Mouse (Mus musculus) granulocyte monocyte progenitor cell, adult 5-6 weeks (primary cell): ENCODE data around the gene Ndufb6. TPM values are rescaled to one million over a fixed set of nuclear protein-coding genes. Genes with fewer than 3 reads are reported as not detected.

Source experiments
- ATAC-seq: replicated peaks from 2 replicates; pipeline ENCODE4 v1.8.0; 2016; ENCODE audit warnings: mild to moderate bottlenecking, moderate TSS enrichment, inconsistent platforms; ENCODE audit not compliant: poor library complexity, severe bottlenecking
- total RNA-seq, 2 experiments: library from RNA; stranded (forward) in 1 of 2; stranded (reverse) in 1 of 2; fragments of 200-712, 200-1000 nt in 1 of 2; fragments of >200 nt in 1 of 2; fragmentation: Nextera tagmentation in 1 of 2; gene quantifications; 2 replicates each; pipeline ENCODE4 v1.2.3; 2014 to 2017

Ndufb6 gene
- total RNA-seq, 2 experiments from 2014 or later: 46.9 to 183 TPM

DNA sequence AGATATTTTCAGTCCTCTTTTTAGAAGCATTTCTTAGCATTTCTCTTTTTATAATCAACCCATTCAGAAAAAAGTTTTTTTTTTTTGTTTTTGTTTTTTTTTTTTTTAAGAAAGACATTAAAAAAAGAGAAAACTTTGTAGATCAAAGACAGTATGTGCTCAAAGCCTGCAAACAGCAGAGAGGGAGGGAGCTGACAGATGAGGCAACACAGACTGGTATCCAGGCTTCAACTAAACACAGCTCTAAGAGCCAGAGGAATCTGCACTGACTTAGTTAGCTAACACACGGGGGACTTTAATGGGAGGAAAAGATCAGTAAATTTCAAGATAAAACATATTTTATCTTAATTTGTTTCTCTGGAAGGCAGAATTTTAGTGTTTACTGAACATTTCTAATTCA lies 14.9 kb downstream of the Ndufb6 start:
- ATAC-seq: no peak

DNA sequence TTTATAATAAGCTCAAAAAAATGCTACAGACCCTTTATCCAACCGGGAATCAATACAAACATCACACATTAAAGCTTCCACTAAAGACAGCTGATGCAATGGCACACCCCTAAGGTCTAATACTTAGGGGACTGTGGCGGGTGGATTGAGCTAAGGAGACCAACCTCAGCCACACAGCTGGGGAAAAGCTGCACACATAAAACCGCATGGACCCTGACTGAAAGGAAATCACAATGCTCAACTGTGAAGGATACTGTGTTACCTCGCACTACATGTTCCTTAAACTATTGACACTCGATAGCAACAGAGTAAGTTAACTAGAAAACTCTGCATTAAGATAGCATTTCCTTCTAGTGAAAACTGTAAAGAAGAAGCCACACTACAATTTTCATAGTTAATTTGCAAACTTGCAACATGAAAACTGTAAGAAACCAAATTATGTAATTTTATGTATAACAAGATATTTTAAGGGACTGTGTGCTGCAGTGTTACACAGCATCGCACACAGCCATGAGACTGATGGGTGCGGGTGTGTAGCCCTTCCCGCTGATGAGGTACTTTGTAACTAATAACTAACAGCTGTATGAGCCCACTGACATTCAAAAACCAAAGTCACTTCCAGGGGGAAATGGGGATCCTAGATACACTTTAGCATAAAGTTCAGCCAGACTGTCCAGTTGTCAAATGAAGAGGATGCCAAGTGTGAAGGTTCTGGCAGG lies 24.7 kb downstream of the Ndufb6 start:
- ATAC-seq: no peak

DNA sequence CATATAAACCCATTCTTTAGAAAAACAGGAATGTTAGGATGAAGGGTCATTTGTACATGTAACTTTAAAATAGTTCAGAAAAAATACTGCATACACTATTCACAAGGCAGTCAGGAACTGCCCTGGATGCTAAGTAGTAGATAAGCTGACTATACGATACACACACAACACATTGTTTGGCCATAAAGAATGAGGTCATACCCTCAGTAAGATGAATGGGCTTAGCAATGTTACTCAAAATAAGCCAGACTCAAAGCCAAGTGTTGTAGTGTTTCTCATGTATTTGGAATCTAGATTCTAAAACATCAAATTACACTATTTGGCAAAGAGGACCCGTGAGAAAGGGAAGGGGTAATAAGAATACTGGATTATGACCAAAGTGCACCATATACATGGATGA lies 25.5 kb downstream of the Ndufb6 start:
- no peak for ATAC-seq

DNA sequence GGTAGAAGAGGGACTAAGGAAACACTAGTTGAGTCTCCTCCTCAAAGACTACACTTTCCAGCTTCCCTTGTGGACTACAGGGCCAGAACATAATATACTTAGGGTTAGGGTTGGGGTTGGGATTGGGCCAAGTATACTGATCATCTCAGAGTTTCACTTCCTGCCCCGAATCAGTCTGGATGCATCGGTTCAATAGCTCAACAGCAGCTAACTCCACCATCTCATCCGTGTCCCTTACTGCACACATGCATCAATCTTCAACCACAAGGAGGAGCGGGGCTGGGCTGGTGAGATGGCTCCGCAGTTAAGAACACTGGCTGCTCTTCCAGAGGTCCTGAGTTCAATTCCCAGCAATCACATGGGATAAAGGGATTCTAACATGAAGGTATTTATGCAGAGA lies 28.2 kb downstream of the Ndufb6 start:
- ATAC-seq: peak; percentile 97

DNA sequence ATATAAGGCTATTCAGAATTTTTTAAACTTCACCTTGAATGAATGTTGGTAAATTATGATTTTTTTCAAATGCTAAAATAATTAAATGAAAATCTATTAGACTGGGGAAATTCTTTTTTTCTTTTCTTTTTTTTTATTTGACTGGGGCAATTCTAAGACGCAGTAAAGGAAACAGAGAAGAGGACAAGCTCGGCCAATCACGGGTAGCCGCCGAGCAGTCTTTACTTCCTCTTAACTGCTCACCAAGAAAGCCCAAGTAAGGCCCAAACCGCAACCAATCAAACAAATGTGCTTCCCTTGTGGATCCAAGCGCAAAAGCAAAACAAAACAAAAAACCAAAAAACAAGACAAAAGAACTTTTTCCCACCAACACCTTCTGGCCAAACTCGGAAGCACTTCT lies 35.2 kb downstream of the Ndufb6 start:
- ATAC-seq: peak; percentile 95

DNA sequence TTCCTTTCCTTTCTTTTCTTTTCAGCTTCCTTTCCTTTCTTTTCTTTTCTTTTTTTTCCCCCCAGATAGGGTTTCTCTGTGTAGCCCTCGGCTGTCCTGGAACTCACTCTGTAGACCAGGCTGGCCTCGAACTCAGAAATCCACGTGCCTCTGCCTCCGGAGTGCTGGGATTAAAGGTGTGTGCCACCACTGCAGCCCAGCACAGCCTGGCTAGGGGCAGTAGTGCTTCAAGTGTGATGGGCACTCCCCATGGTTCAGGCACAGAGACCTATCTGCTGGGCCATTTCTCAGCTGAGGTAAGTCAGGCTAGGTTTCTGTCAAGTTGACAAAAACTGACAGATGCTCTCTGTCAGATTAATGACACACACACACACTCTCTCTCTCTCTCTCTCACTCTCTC lies 36.2 kb downstream of the Ndufb6 start:
- no peak for ATAC-seq

DNA sequence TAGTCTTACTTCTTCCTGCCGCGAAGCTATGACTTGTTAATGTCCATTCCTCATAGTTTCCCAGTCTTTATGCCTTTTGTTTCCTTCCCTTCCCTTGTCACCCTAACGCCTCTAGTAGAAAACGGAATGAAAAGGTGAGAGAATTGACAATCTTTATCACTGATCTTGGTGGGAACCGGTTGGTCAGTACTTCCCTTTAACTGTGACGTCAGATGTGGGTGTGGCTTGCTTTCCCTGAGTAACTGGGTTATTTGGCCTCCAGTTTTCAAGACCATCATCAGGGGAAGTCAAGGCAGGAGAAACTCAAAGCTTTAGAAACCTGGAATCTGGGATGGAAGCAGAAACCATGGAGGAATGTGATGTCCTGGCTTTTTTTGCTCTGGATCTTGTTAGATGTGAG lies 37.3 kb downstream of the Ndufb6 start:
- ATAC-seq: no peak

DNA sequence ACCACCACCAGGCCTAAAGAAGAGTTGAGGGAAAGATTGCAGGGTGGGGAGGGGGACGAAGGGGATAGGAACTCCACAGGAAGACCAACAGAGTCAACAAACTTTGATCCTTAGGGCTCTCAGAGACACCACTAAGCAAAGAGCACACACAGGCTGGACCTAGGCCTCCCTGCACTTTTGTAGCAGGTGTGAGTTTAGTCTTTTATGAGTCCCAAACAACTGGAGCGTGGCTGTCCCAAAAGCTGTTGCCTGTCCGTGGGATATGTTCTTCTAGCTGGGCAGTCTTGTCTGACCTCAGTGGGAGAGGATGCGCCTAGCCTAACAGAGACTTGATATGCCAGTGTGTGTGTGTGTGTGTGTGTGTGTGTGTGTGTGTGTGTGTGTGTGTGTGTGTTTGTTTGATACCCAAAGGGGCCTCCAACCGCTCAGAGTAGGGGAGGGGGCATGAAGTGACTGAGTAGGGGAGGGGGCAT lies 38.9 kb downstream of the Ndufb6 start:
- ATAC-seq: no peak

DNA sequence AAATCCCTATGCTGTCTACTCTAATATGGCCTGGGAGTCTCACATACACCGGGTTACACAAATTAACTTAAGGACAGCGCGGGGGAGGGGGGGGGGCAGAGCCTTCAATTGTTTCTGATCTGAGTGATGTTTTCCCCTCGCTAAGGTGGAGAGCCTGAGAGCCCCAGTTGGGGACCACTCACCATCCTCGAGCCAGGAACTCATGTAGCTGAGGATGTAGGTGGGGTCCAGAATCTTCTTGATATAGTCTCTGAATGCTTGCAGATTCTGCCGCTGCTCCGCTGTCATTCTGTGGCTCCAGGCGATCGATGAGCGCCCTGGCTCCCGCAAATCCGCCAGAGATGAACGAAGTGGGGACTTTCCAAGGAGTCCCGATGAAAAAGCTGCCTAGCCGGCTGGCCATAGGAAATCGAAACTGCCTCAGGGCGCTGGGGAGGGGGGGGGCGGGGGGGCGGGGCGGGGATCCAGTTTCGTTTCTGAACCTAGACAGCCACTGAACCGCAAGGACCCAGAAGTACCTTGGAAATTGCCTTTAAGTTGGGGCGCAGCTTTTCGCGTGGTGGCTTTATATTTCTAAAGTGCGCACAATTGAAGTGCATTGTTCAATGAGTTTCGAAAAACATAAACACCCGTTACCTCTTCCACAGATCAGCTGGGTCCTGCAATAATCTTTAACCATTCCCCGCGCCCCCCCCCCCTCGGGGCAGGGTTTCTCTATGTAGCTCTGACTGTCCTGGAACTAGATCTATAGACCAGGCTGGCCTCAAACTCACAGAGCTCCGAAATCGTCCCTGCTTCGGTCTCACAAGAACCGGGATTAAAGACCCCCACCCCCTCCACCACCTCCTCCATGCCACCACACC lies 39.6 kb downstream of the Ndufb6 start, which contains the start of gene Ddx58:
TSS of gene Ddx58 (minus strand) at position 420 of the 863 bp plus-strand sequence.
- ATAC-seq: peak; percentile 44

DNA sequence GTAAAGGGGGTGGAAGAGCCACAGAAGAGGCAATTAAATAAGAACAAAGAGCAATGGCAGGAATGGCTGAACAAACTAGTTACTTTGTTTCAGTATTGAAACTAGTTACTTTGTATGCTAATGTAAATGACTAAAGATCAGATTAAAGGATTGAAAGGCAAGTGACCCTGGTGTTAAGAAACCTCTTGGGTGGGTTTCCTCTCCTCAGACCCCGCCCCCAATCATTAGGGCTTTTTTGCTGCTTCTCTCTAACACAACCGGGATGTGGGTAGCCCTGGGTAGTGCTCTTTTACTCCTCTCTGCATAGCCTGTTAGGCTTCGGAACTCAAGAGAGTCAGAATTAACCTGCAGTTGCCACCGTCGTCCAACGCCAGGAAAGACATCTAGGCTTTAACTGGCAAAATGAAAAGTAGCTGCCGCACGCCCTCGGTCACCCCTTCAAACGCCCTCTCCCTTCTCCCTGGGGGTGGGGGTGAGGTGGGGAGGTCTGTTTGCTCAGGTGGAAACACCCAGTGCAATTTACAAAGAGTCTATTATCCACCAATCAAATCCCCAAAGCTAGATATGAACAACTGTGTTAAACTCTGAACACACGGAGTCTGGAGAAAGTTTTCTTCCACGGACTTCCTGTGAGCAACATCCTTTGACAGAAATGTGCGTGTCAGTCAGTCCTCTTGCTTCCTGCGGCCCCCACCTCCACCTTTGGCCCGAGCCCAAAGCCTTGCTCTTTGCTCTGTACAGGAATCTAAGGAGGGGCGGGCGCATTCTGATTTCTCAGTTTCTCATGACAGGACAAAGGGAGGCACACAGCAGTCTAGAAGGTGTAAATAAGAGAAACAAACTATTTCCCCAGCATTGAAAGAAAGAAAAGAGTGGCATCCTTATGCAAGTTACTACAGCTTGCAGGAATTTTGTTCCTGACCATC lies 40.5 kb downstream of the Ndufb6 start:
- ATAC-seq: peak; percentile 55

DNA sequence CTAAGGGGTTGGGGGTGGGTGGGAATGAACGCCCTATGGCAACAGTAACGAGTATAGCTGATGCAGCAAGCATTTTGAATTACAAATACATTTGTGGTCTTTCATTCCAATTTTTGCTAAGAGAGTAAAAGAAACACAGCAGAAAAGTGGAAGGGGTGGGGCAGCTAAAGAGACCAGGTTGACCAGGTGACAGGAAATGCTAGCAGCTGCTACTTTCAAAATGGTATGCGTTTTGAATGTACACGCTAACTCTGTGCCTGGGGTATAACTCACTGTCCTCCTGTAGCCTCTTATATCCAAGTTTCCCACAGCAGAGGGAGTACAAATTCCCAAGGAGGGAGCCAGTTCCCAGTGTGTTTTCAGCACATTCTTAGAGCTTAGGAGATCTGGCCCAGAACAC lies 42.4 kb downstream of the Ndufb6 start:
- no peak for ATAC-seq

DNA sequence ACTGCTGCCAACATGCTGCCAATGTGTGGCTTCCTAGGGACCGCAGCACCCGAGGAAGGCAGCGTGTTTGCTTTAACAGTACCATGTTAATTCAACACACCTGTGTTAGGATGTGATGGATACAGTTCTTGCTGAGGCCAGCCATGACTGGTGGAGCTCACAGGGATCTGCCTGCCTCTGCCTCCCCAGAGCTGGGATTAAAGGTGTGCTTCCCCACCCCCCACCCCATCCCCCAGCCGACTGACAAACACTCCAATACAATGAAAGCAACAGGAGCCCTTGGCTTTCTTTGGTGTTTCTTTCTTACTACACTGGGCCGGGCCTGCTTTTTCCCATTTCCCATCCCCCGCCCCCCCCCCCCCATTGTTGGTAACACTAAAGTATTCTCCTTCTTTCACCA lies 45.0 kb downstream of the Ndufb6 start:
- ATAC-seq: no peak

DNA sequence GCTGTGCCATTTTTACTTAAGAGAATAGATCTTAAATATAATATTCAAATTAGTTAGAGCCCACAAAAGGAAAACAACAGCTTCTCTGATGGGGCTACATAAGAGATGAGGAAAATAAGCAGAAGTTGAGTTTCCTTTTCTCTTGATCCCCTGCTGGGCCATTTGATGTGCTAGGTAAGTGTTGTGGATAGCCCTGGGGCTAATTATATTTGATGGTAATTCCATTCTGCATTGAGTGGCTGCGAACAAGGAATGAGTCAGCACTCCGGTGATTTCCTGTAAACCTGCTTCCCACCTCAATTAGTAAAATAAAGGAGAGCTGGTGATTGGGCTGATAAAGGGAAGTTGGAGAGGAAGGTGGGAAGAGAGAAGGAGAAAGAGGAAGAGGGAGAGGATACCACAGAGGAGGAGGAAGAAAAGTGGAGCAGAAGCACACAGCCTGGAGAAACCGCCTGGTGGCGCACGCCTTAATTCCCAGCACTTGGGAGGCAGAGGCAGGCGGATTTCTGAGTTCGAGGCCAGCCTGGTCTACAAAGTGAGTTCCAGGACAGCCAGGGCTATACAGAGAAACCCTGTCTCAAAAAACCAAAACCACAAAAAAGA lies 46.1 kb downstream of the Ndufb6 start:
- ATAC-seq: peak; percentile 96

DNA sequence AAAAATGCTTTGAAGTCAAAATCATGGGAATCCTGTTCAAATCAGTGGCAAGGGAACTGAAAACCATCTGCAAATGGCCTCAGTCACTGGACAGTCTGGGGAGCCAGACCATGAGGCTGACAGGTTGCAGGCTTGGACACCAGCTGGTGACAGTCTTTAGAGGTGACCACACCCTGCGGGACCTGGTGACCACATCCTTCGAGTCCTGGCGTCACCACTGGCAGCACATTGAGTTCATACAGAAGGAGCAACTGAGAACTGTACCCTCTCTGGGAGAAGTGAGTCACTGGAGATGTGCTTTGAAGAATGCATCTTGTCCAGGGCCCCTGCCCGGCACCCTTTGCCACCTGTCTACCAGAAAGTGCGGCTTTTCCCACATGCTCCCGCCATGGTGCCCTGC lies 49.5 kb downstream of the Ndufb6 start:
- peak; percentile 33; the same call in 1 of the 2 replicates for ATAC-seq

DNA sequence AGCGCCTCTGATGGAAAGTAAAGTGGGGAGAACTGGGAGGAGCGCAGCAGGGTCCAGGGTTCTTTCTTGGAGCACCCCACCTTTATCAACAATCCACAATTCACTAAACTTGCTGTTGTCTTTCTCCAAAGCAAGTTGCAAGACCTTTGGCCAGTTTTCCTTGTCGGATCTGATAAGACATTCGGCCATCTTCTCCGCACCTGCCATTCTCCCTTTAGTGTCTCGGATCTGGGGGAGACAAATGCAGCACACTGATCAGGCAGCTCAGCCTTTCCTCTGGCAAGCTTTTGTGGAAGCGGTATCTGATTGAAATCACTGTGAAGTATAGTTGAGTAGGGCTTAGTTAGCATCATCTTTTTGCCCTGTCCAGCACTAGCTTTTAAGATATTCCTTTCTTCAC lies 51.3 kb downstream of the Ndufb6 start:
- no peak for ATAC-seq

DNA sequence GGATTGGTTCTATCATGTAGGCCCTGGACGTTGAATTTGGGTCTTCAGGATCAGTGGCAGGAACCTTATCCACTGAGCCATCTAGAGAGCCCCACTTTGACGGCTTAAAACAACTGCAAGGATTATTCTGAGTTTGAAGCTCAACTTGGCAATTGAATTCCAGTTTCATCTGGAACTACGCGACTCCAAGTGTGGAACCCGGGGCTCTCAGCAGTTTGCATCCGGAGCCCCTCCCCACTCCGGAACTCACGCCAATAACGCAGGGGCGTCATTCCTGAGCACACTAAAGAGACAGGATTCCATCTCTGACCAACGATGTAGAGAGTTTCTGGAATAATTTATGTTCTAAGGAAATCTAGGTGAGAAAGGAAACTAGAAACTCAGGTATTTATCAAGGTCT lies 52.1 kb downstream of the Ndufb6 start:
- ATAC-seq: no peak

DNA sequence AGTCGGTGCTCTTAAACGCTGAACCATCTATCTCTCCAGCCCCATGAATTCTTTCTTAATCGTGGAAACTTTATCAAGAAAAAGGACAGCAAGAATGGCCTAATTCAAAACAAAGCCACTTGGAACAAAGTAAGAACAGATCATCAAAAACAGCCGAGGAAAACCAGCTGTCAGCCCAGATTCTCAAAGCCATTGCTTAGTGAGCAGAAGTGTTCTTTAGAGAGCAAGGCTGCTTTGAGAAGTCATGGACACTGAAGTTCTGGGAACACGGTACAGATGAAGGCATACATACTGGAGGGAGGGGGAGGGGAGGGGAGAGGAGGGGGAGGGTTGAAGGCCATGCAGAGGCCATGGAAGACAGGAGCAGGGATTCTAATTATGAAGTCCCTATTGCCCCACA lies 53.1 kb downstream of the Ndufb6 start:
- ATAC-seq: no peak

DNA sequence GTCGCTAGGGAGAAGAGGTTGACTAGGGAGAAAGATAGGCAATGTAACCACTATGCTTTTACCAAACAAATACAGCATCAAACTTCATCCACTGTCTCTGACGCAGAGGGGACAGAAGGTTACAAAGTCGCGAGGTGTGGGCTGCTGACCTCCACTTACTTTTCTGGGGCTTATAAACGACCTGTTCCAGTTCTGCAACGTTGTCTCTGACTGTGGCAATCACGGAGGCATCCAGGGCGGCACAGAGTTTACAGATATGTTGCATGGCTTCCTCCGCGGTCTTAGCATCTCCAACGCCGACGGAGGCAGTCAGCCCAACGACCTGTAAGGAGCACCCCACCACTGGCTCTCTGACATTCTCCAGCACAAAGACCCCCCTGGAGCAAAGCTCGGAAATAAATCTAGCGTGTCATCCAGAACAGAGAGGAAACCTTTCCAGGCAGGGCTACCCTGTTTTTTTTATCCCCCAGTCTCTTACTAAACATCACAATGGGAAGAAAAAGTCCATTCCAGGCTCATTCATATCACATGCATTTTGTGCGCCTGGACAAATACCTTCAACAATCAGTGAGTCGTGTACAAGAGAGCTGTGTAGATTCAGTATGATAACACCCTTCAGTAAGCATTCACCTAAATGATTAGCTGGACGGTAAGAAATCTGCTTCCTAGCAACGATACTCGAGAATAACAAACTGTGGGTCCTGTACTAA lies 57.2 kb downstream of the Ndufb6 start:
- ATAC-seq: no peak

DNA sequence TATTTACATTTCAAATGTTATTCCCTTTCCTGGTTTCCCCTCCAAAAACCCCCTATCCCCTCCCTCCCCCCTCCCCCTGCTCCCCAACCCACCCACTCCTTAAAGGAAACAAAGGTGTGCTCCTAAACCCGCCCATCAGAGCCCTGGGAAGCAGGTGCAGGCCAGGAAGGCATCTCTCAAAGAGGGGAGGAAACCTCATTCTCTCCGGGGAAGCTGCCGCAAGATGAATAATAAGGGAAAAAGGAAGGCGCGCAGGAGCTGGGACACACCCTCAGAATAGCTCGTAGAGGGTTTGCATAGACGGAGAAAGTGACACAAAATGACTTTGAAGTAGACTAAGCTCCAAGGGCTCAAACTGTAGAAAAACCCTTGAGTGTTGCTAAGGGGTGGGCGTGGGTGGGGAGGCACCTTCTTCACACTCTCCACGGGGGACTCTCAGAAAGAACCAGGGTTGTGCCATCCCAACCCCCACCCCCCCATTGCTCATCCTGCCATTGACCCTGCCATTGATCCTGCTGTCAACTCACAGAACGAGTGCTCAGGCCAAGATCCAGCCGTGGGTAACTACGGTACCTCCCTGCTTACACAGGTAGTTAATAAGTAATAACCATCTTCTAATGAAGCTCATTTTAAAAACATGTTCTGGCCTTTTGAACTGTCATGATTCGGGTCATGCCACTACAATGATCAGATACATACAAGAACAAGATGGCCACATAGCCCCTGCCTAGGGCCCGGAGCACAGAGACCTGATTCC lies 58.0 kb downstream of the Ndufb6 start:
- ATAC-seq: no peak
